Mouse (Mus musculus) limb, embryonic 12.5 days (tissue): ENCODE data around the gene Mad1l1. TPM values are rescaled to one million over a fixed set of nuclear protein-coding genes. Genes with fewer than 3 reads are reported as not detected.

Source experiments
- ATAC-seq: fragments of 200-750 bp; cut with Nextera tagmentation; 2 replicates; pipeline ENCODE4 v1.8.0; 2017; ENCODE audit warnings: low read depth, moderate TSS enrichment; ENCODE audit not compliant: insufficient number of reproducible peaks, insufficient read depth, low FRiP score, low TSS enrichment
- H3K27ac ChIP-seq: fragments of 300-500 bp; sonication (generic); 2 replicates; pipeline ENCODE4 v1.5.1; 2016; ENCODE audit warnings: mild to moderate bottlenecking, moderate library complexity
- H3K27me3 ChIP-seq: fragments of 300-500 bp; sonication (generic); 2 replicates; pipeline ENCODE4 v1.6.1; 2016; ENCODE audit warnings: mild to moderate bottlenecking, moderate library complexity
- H3K36me3 ChIP-seq: fragments of 300-500 bp; sonication (generic); 2 replicates; pipeline ENCODE4 v1.6.1; 2016; ENCODE audit warnings: mild to moderate bottlenecking, moderate library complexity
- H3K4me1 ChIP-seq: fragments of 300-500 bp; sonication (generic); replicated peaks from 2 replicates; pipeline ENCODE4 v1.6.1; 2016
- H3K4me2 ChIP-seq: fragments of 300-500 bp; sonication (generic); 2 replicates; pipeline ENCODE4 v1.6.1; 2016; ENCODE audit warnings: mild to moderate bottlenecking, moderate library complexity
- H3K4me3 ChIP-seq: fragments of 300-500 bp; sonication (generic); replicated peaks from 2 replicates; pipeline ENCODE4 v1.5.1; 2016; ENCODE audit warnings: mild to moderate bottlenecking
- H3K9ac ChIP-seq: fragments of 300-500 bp; sonication (generic); replicated peaks from 2 replicates; pipeline ENCODE4 v1.6.1; 2016; ENCODE audit warnings: mild to moderate bottlenecking, moderate library complexity
- H3K9me3 ChIP-seq: fragments of 300-500 bp; sonication (generic); 2 replicates; pipeline ENCODE4 v1.6.1; 2016; ENCODE audit warnings: mild to moderate bottlenecking, moderate library complexity
- WGBS: fragments of 180-500 bp; shearing (Covaris S2); methylation state at CpG from one replicate; pipeline ENCODE4 v1.1.7; 2016; 5-methylcytosine and 5-hydroxymethylcytosine counted together
- polyA plus RNA-seq: library from polyadenylated mRNA; unstranded; fragments of >200 nt; fragmentation: Nextera tagmentation; extraction: Ambion mirVana; gene quantifications from 2 replicates; pipeline ENCODE4 v1.2.1, GENCODE M21; 2016

The Mad1l1 gene
- polyA plus RNA-seq, 1 experiment from 2014 or later, result 55.9 TPM

DNA sequence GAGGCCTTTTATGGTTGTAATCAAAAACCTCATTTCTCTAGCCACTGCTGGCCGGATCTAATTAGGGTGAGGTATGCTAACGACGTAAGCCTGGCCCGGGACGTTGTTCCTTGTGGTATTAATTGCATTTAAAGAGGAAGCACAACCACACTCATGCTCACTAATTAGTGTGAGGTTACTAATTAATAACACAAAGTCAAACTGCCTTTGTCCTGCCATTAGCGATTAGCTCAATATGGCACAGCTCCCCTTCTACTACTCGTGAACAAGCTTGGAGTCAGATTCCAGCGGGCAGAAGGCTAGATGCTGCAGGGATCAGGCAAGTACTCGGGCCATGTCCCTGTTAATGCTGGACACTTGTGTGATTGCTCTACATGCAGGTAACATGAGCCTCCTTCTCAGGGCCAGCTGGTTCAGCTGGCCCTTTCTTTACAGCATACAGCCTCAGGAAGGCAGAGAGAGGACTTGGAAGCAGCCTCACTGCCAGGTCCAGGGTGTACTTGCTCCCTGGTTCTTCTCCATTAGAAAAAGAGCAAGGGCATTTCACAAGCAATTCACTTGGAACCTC, 192.9 kb downstream of the Mad1l1 start:
- H3K4me3 ChIP-seq, result no peak overlapping the region
- no peak overlapping the region for H3K9ac ChIP-seq
- H3K27me3 ChIP-seq, result no peaks in the 10 kb centered on the region; the same call in 1 of the 2 replicates
- 10% methylated on average over 9 of the region's 9 CpGs for WGBS
- H3K36me3 ChIP-seq, result peaks cover under 1% of the 10 kb centered on the region; the same call in 1 of the 2 replicates
- H3K9me3 ChIP-seq, result no peaks in the 10 kb centered on the region
- peak overlapping the region; percentile 30 for H3K4me2 ChIP-seq
- H3K27ac ChIP-seq, result peak overlapping the region; percentile 91
- H3K4me1 ChIP-seq, result peaks cover 36% of the 10 kb centered on the region
- ATAC-seq, result peak; percentile 65

DNA sequence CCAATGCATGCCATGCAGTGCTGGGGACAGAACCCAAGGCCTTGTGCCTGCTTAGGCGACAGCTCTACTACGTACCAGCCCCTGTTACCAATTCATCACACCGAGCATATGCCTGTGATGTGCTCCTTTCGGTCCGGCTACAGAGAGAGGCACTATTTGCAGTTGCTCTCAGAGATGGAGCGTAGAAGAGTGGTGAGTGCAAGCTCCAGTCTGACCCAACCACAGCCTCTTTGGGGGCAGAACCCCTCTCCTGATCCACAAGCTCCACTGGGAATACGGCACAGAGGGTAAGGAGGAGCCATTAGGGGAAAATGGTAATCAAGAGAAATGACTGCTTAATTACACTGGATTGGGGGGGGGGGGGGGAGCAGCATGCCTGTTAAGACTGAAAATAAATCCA, 193.4 kb downstream of the Mad1l1 start:
- H3K9me3 ChIP-seq, result no peaks in the 10 kb centered on the region
- H3K9ac ChIP-seq, result no peak overlapping the region
- no peak overlapping the region for H3K4me3 ChIP-seq
- peaks cover 5% of the 10 kb centered on the region; the same call in 1 of the 2 replicates for H3K36me3 ChIP-seq
- H3K27me3 ChIP-seq, result no peaks in the 10 kb centered on the region; the same call in 1 of the 2 replicates
- H3K4me1 ChIP-seq, result peaks cover 40% of the 10 kb centered on the region
- peak; percentile 27 for ATAC-seq
- H3K27ac ChIP-seq, result peak overlapping the region; percentile 54; the same call in 1 of the 2 replicates
- WGBS, result 33% methylated on average over 7 of the region's 7 CpGs
- no peak overlapping the region for H3K4me2 ChIP-seq

DNA sequence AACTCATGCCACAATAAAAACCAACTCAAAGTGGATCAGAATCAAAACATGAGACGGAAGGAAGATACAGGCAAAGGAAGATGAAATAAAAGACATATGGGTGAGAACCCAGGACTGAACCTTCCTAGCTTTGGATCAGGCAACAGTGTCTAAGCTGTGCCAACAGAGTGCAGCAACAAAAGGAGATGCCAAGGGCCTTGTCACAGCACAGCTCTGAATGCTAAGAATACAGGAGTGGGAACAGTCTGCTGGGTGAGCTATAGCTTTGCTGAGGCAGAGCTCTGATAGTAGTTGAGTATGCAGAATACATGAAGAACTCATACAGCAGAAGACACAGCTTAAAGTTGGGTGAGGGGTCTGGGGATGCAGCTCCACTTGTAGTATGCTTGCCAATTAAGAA, 196.7 kb downstream of the Mad1l1 start:
- Histone ChIP-seq H3K9ac (no peak overlapping the region), H3K4me1 (peaks cover 41% of the 10 kb centered on the region), H3K4me2 (no peak overlapping the region), H3K27ac (no peak overlapping the region), H3K9me3 (no peaks in the 10 kb centered on the region), H3K36me3 (peaks cover 5% of the 10 kb centered on the region; the same call in 1 of the 2 replicates), H3K4me3 (no peak overlapping the region), H3K27me3 (no peaks in the 10 kb centered on the region; the same call in 1 of the 2 replicates)
- ATAC-seq, result no peak
- 96% methylated on average over 1 of the region's 1 CpGs for WGBS

DNA sequence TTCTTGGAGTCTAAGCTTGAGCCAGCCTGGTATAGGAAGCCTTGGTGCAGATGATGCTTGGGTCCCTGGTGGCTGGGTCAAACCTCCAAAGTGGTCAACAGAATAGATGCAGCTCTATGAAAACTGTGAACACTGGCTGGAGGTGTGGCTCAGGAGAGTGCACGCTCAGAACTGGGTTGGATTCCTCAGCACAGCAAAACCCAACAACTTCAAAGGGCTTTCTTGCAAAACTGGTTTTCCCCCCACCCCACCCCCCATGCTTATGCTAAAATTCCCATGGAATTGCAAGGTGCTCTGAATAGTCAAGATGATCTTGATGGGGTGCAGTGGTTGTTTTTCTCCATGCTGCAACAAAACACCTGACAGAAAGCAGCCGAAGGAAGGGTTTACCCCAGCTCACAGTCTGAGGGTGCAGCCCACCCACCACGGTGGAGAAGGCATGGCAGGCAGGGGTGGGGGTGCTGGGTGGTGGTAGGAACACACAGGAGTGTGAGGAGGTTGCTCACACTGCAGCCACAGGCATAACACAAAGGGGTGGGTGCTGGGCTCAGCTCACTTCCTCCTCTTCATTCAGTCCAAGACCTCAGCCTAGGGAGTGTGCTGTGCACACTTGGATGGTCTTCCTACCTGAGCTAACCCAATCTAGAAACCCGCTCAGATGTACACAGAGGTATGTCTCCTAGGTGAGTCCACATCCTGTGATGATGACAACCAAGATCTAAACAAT, 197.5 kb downstream of the Mad1l1 start:
- no peaks in the 10 kb centered on the region; the same call in 1 of the 2 replicates for H3K27me3 ChIP-seq
- ATAC-seq, result no peak
- WGBS, result 65% methylated on average over 4 of the region's 4 CpGs

DNA sequence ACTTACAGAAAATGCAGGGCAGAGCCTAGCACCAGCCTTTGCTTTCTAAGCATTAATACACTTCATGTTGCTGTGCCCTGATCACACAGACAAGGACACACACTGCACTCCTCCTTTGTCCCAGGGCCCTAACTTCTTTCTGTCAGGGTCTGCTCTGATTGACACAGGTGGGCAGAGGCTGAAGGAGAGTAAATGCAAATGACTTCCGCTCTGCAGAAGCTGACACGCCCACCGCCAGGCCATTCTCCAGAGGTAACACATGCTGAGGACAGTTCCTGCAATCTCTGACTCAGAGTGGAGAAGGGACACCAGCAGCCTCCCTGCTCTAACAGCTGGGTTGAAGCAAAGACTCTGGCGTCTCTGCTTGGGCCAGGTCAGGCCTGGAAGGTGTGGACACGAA, 198.2 kb downstream of the Mad1l1 start:
- Histone ChIP-seq H3K27me3 (no peaks in the 10 kb centered on the region; the same call in 1 of the 2 replicates), H3K9me3 (no peaks in the 10 kb centered on the region), H3K4me1 (peaks cover 27% of the 10 kb centered on the region), H3K4me3 (no peak overlapping the region), H3K27ac (no peak overlapping the region), H3K9ac (no peak overlapping the region), H3K4me2 (no peak overlapping the region), H3K36me3 (peaks cover 5% of the 10 kb centered on the region; the same call in 1 of the 2 replicates)
- 37% methylated on average over 5 of the region's 5 CpGs for WGBS
- no peak for ATAC-seq

More for the DNA sequence above, 197.5 kb downstream of the Mad1l1 start:
- H3K9ac ChIP-seq, result no peak overlapping the region
- no peaks in the 10 kb centered on the region for H3K9me3 ChIP-seq
- no peak overlapping the region for H3K4me2 ChIP-seq
- H3K4me1 ChIP-seq, result peaks cover 33% of the 10 kb centered on the region
- peaks cover 5% of the 10 kb centered on the region; the same call in 1 of the 2 replicates for H3K36me3 ChIP-seq
- no peak overlapping the region for H3K27ac ChIP-seq
- H3K4me3 ChIP-seq, result no peak overlapping the region

DNA sequence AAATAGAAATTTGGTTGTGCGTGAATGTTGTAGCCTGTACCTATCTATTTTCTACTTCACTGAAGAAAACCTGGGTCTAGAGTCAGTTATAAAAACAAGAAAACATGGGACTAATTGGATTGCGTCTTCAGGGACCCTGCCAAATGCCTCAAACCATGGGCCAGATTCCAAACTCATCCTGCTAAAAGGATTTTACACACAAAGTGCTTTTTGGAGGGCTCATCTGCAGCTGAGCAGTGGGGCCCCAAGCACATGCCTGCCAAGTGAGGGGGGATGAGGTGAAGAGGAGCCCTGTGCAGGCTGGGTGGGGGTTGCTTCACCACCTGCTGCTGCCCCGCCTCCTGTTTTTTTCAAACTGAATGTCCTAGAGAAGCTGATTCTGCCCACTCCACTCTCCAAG, 199.4 kb downstream of the Mad1l1 start:
- no peak overlapping the region for H3K4me3 ChIP-seq
- H3K36me3 ChIP-seq, result peaks cover 5% of the 10 kb centered on the region; the same call in 1 of the 2 replicates
- 94% methylated on average over 3 of the region's 3 CpGs for WGBS
- no peak overlapping the region for H3K9ac ChIP-seq
- no peak overlapping the region for H3K27ac ChIP-seq
- no peak overlapping the region for H3K4me2 ChIP-seq
- H3K4me1 ChIP-seq, result peaks cover 20% of the 10 kb centered on the region
- no peaks in the 10 kb centered on the region for H3K9me3 ChIP-seq
- no peaks in the 10 kb centered on the region; the same call in 1 of the 2 replicates for H3K27me3 ChIP-seq
- no peak for ATAC-seq

DNA sequence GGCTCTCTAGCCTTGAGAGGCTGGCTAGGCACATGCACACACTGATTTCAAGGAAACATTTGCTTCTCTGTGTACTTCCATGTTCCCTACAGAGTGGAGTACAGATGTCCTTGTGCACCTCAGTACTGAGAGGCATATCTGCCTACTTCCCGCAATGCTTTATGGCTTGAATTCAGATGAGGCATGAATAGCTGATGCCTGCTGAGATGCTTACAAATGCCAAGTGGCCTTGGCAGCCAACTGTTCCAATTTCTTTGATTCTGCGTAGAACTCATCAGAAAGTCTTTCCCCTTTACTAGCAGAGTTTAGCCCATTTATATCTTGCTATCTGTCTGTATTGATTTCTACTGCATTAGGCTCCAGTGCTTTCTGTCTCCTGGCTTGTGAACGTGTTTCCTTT, 202.4 kb downstream of the Mad1l1 start:
- Histone ChIP-seq H3K4me2 (no peak overlapping the region), H3K4me1 (peaks cover 34% of the 10 kb centered on the region), H3K27me3 (no peaks in the 10 kb centered on the region), H3K36me3 (peaks cover 13% of the 10 kb centered on the region), H3K27ac (no peak overlapping the region), H3K9me3 (no peaks in the 10 kb centered on the region), H3K4me3 (no peak overlapping the region), H3K9ac (no peak overlapping the region)
- WGBS, result 92% methylated on average over 3 of the region's 3 CpGs
- no peak for ATAC-seq

DNA sequence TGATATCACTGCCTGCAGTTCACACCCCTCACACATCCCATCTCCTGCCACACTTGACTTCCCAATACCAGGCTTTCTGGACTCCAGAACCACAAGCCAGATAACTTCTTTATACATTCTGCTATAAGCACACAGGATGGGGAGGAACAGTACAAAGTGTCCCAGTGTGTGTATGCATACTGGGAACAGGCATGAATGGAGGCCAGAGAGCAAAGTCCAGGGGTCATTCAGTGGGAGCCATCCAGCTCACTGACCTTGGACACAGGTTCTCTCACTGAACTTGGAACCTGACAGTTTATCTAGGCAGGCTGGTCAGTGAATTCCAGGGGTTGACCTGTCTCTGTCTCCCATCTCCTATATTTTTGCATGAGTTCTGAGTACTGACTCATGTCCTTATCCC, 203.4 kb downstream of the Mad1l1 start:
- Histone ChIP-seq H3K4me1 (peaks cover 30% of the 10 kb centered on the region), H3K4me3 (no peak overlapping the region), H3K4me2 (no peak overlapping the region), H3K36me3 (peaks cover 17% of the 10 kb centered on the region; the same call in 1 of the 2 replicates), H3K27ac (no peak overlapping the region), H3K27me3 (no peaks in the 10 kb centered on the region), H3K9ac (no peak overlapping the region), H3K9me3 (no peaks in the 10 kb centered on the region)
- no peak for ATAC-seq

DNA sequence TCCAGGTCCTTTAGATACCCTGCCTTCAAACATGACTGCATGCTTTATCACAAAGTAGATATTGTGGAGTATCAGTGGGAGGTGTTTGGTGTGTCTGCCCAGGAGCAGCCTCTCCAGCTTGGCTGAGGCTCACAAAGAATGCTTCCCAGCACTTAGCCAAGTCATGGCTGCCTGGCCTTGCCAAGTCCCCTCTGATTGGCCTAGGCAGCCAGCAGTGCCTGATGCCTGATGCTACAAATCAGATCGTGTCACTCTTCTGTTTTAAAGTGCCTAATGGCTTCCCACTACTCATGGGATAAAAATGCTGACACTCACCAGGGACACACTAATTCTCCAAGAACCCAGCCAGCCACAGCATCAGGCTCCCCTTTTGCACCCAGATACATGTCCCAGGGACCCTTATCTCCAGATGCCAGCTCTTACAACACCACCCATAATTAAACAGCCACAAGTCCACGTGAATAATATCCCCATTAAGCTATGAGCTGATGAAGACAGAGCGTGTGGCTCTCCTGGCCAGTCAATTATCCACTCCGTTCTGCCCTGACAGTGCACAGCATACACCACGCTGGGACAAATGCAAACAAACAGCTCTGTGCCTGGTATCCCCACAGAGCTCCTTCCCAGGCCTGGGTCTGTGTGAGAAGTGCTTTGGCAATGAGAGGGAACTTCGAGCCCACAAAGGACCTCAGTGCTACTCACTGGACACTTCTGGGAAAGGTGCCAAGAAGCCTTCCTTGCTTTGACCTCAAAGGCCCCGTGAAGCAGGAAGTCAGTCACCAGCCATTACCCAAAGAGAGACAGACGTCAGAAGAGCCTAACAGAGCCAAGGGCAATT, 205.7 kb downstream of the Mad1l1 start:
- peak overlapping the region; percentile 4; the same call in 1 of the 2 replicates for H3K27ac ChIP-seq
- no peak overlapping the region for H3K4me3 ChIP-seq
- H3K27me3 ChIP-seq, result no peaks in the 10 kb centered on the region
- peak; percentile 47; the same call in 1 of the 2 replicates for ATAC-seq
- H3K4me1 ChIP-seq, result peaks cover 18% of the 10 kb centered on the region
- peaks cover 29% of the 10 kb centered on the region for H3K36me3 ChIP-seq
- WGBS, result 43% methylated on average over 8 of the region's 8 CpGs
- H3K9me3 ChIP-seq, result no peaks in the 10 kb centered on the region
- no peak overlapping the region for H3K4me2 ChIP-seq
- no peak overlapping the region for H3K9ac ChIP-seq

DNA sequence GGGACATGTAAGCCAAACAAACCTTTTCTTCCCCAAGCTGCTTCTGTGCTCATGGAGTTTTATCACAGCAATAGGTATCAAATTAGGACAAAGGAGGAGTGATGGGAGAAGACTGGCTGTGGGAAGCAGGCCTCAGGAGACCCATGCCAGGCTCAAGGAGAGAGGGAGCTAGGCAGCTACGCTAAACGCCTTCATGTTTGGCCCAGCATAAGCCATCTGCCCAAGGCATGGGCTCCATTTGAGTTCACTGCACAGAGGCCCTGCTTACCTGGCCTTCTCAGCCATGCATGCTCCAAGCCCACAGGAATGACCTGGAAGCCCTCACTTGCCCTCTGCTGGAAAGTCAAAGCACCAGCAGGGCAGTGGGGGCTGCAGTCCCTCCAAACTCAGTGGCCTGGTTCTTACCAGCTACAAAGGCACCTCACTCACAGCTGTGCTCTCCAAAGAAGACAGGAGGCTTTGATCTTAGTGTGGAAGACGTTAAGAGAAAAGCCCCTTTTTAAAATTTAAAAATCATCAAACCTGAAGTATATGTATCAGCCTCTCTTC, 206.8 kb downstream of the Mad1l1 start:
- Histone ChIP-seq H3K4me2 (no peak overlapping the region), H3K9ac (no peak overlapping the region), H3K27me3 (no peaks in the 10 kb centered on the region), H3K27ac (no peak overlapping the region; the same call in 1 of the 2 replicates), H3K9me3 (no peaks in the 10 kb centered on the region), H3K4me3 (no peak overlapping the region), H3K4me1 (peaks cover 14% of the 10 kb centered on the region), H3K36me3 (peaks cover 29% of the 10 kb centered on the region)
- 72% methylated on average over 3 of the region's 3 CpGs for WGBS
- no peak for ATAC-seq

DNA sequence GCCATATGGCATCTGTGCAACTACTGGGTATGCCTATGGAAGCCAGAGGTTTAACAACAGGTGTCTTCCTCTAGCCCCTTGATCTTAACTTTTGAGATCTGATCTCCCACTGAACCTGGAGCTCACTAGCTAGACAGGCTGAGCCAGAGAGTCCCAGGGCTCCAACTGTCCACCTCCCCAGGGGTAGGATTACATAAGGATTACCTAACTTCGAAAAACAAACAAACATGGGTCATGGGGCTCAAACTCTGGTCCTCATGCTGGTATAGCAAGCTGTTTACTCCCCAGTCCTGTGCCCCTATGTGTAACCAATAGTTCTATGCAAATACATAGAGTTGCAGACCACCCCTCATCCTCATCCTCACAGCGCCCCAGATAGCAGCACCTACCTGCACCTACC, 208.1 kb downstream of the Mad1l1 start:
- no peaks in the 10 kb centered on the region for H3K9me3 ChIP-seq
- peaks cover 14% of the 10 kb centered on the region for H3K4me1 ChIP-seq
- H3K4me2 ChIP-seq, result no peak overlapping the region
- 86% methylated on average over 2 of the region's 2 CpGs for WGBS
- no peak overlapping the region for H3K4me3 ChIP-seq
- H3K27ac ChIP-seq, result no peak overlapping the region
- peaks cover 36% of the 10 kb centered on the region for H3K36me3 ChIP-seq
- H3K27me3 ChIP-seq, result no peaks in the 10 kb centered on the region
- H3K9ac ChIP-seq, result no peak overlapping the region
- no peak for ATAC-seq
